Mouse (Mus musculus) liver, adult 2 months (tissue): ENCODE results near the gene Chd9.

Experiments
- CTCF ChIP-seq: fragments of 200-500 bp; IDR thresholded peaks from 2 replicates; pipeline ENCODE4 v1.5.1; 2011; ENCODE audit warnings: low read depth, low read length, control low read depth
- POLR2A ChIP-seq: fragments of 200-500 bp; IDR thresholded peaks from 2 replicates; pipeline ENCODE4 v1.6.1; 2011; ENCODE audit warnings: low read length, control low read depth; ENCODE audit not compliant: insufficient read depth; ENCODE audit errors: extremely low read depth

DNA sequence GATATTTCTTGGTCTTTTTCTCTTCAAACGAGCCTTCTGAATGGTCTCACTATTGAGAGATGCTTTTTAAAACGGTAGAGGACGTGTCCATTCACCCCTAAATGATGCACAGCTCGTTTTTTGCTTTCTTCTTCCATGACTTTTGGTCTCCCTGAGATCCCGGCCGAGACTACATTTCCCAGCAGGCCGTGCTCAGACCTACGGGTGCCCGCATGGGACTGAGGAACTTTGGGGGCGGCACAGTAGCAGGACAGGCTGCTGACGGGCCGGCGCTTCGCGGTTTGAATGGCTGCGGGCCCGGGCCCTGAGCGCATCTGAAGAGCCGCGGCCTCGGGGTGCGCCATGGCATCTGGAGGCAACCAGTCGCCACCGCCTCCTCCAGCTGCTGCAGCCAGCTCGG, 241.7 kb downstream of the Chd9 start, which contains the start of gene Rbl2:
- no peak for TF ChIP-seq CTCF
- peak; percentile 46; the same call in 1 of the 2 replicates for TF ChIP-seq POLR2A
